ENCODE assay signal across 18 mouse cellular contexts in genomic region chr2:30607941-30608340, GRCm38 (mm10). TPM values are rescaled to one million over a fixed set of nuclear protein-coding genes. Genes with fewer than 3 reads are reported as not detected.
DNase-seq lines count a peak whose midpoint lies in the region; ATAC-seq lines count a peak whose summit lies in the region.
"Had no signal": no experiment of that assay in that cellular context is flagged by ENCODE, and none has a peak within 500 bp of the region (broad histone marks: within the 10 kb centered on the region; RNA-seq: fewer than 3 reads in every experiment).

No protein-coding gene starts in this region.

- no peaks in the 10 kb centered on the region for H3K27me3 ChIP-seq in intestine, embryonic 15.5 days (replicated peaks)
- no peaks in the 10 kb centered on the region for H3K27me3 ChIP-seq in intestine, embryonic 16.5 days (replicated peaks; ENCODE audit: control insufficient read depth, insufficient read depth, low read length)
- no peaks in the 10 kb centered on the region for H3K27me3 ChIP-seq in embryonic facial prominence, embryonic 11.5 days (ENCODE audit: control insufficient read depth, insufficient read depth, low read length)
- no peaks in the 10 kb centered on the region for H3K27me3 ChIP-seq in forebrain, embryonic 13.5 days
- no peaks in the 10 kb centered on the region for H3K27me3 ChIP-seq in limb, embryonic 15.5 days
- H3K27me3 ChIP-seq: neural tube, embryonic 12.5 days had no signal

- 62% methylated on average over 8 of the region's 8 CpGs for WGBS in intestine, embryonic 15.5 days
- 60% methylated on average over 8 of the region's 8 CpGs for WGBS in intestine, embryonic 16.5 days
- WGBS in embryonic facial prominence, embryonic 11.5 days, result 61% methylated on average over 8 of the region's 8 CpGs
- 71% methylated on average over 8 of the region's 8 CpGs for WGBS in forebrain, embryonic 13.5 days
- WGBS in limb, embryonic 15.5 days, result 69% methylated on average over 8 of the region's 8 CpGs

- H3K36me3 ChIP-seq in intestine, embryonic 15.5 days, result no peaks in the 10 kb centered on the region
- no peaks in the 10 kb centered on the region for H3K36me3 ChIP-seq in intestine, embryonic 16.5 days (ENCODE audit: control insufficient read depth, insufficient read depth, low read length)
- no peaks in the 10 kb centered on the region for H3K36me3 ChIP-seq in embryonic facial prominence, embryonic 11.5 days (replicated peaks; ENCODE audit: control insufficient read depth, insufficient read depth, low read depth, low read length)
- no peaks in the 10 kb centered on the region for H3K36me3 ChIP-seq in forebrain, embryonic 13.5 days (ENCODE audit: poor library complexity, severe bottlenecking)
- no peaks in the 10 kb centered on the region for H3K36me3 ChIP-seq in limb, embryonic 15.5 days
- H3K36me3 ChIP-seq: liver, embryonic 15.5 days; neural tube, embryonic 12.5 days had no signal

- no peak for ATAC-seq in intestine, embryonic 15.5 days
- ATAC-seq in intestine, embryonic 16.5 days, result no peak
- no peak for ATAC-seq in embryonic facial prominence, embryonic 11.5 days (replicated peaks; ENCODE audit: insufficient number of reproducible peaks, low FRiP score, low TSS enrichment, low read depth)
- no peak for ATAC-seq in forebrain, embryonic 13.5 days
- no peak for ATAC-seq in limb, embryonic 15.5 days (ENCODE audit: insufficient number of reproducible peaks, low FRiP score, low TSS enrichment, low read depth)

- no peak overlapping the region for H3K27ac ChIP-seq in intestine, embryonic 15.5 days
- no peak overlapping the region for H3K27ac ChIP-seq in intestine, embryonic 16.5 days (ENCODE audit: low read length)
- H3K27ac ChIP-seq in embryonic facial prominence, embryonic 11.5 days (replicated peaks; ENCODE audit: low read depth, low read length), result 0 out of 2 replicates have a peak overlapping the region, but pooled peaks have one; percentile 5
- peak overlapping the region; percentile 86 for H3K27ac ChIP-seq in forebrain, embryonic 13.5 days
- peak overlapping the region; percentile 92 for H3K27ac ChIP-seq in limb, embryonic 15.5 days
- H3K27ac ChIP-seq: liver, embryonic 15.5 days had no signal

- DNase-seq in embryonic facial prominence, embryonic 11.5 days (ENCODE audit: low spot score), result no peak
- DNase-seq in gastrocnemius, postnatal 36 days, result no peak
- no peak for DNase-seq in layer of hippocampus, postnatal 10 days (ENCODE audit: low spot score in 2 of 2)
- DNase-seq in urinary bladder, postnatal 4 days (ENCODE audit: low spot score in 2 of 2), result no peak
- DNase-seq: cerebellum, adult 11 months; gastrocnemius, postnatal 14 days; heart, postnatal 14 days; kidney, adult 2 months; lung, postnatal 36 days; thymus, adult 2 months had no signal

- no peaks in the 10 kb centered on the region for H3K9me3 ChIP-seq in intestine, embryonic 15.5 days
- H3K9me3 ChIP-seq in intestine, embryonic 16.5 days (ENCODE audit: control insufficient read depth, low read length), result no peaks in the 10 kb centered on the region
- no peaks in the 10 kb centered on the region for H3K9me3 ChIP-seq in embryonic facial prominence, embryonic 11.5 days (replicated peaks; ENCODE audit: control insufficient read depth, low read length)
- H3K9me3 ChIP-seq in forebrain, embryonic 13.5 days (replicated peaks), result no peaks in the 10 kb centered on the region
- H3K9me3 ChIP-seq in limb, embryonic 15.5 days, result no peaks in the 10 kb centered on the region
- H3K9me3 ChIP-seq: liver, embryonic 15.5 days; neural tube, embryonic 12.5 days had no signal

- peak overlapping the region; percentile 11; the same call in 1 of the 2 replicates for H3K9ac ChIP-seq in intestine, embryonic 15.5 days
- no peak overlapping the region for H3K9ac ChIP-seq in intestine, embryonic 16.5 days (ENCODE audit: low read depth, low read length)
- no peak overlapping the region for H3K9ac ChIP-seq in embryonic facial prominence, embryonic 11.5 days (replicated peaks; ENCODE audit: low read length)
- H3K9ac ChIP-seq in forebrain, embryonic 13.5 days, result no peak overlapping the region
- no peak overlapping the region for H3K9ac ChIP-seq in limb, embryonic 15.5 days
- H3K9ac ChIP-seq: liver, embryonic 15.5 days; neural tube, embryonic 12.5 days had no signal

- peaks cover 41% of the 10 kb centered on the region for H3K4me1 ChIP-seq in intestine, embryonic 15.5 days (replicated peaks)
- H3K4me1 ChIP-seq in intestine, embryonic 16.5 days (ENCODE audit: control insufficient read depth, insufficient read depth, low read length), result peaks cover 32% of the 10 kb centered on the region
- peaks cover 13% of the 10 kb centered on the region for H3K4me1 ChIP-seq in embryonic facial prominence, embryonic 11.5 days (ENCODE audit: control insufficient read depth, insufficient read depth, low read length)
- H3K4me1 ChIP-seq in forebrain, embryonic 13.5 days, result peaks cover 66% of the 10 kb centered on the region
- H3K4me1 ChIP-seq in limb, embryonic 15.5 days, result peaks cover 50% of the 10 kb centered on the region

- intact Hi-C loops in gastrocnemius, postnatal 36 days (cut with DNase I), result no loop called here

- H3K4me3 ChIP-seq in intestine, embryonic 15.5 days (replicated peaks), result no peak overlapping the region
- no peak overlapping the region for H3K4me3 ChIP-seq in intestine, embryonic 16.5 days (ENCODE audit: low read length)
- no peak overlapping the region for H3K4me3 ChIP-seq in embryonic facial prominence, embryonic 11.5 days (ENCODE audit: low read depth, low read length)
- H3K4me3 ChIP-seq in forebrain, embryonic 13.5 days, result no peak overlapping the region
- no peak overlapping the region for H3K4me3 ChIP-seq in limb, embryonic 15.5 days
- H3K4me3 ChIP-seq: layer of hippocampus, adult 2 months; liver, embryonic 15.5 days; neural tube, embryonic 12.5 days had no signal

- H3K4me2 ChIP-seq in intestine, embryonic 15.5 days (replicated peaks), result no peak overlapping the region
- H3K4me2 ChIP-seq in intestine, embryonic 16.5 days (ENCODE audit: low read depth, low read length), result no peak overlapping the region
- H3K4me2 ChIP-seq in embryonic facial prominence, embryonic 11.5 days (ENCODE audit: low read depth, low read length), result no peak overlapping the region
- no peak overlapping the region for H3K4me2 ChIP-seq in forebrain, embryonic 13.5 days
- no peak overlapping the region for H3K4me2 ChIP-seq in limb, embryonic 15.5 days
- H3K4me2 ChIP-seq: liver, embryonic 15.5 days had no signal

RNA-seq across cellular contexts. Expression of gene Cstad, which starts 13.1 kb away (rescaled TPM):
- polyA plus RNA-seq in intestine, embryonic 15.5 days (2015; fragmentation: Nextera tagmentation; extraction: Ambion mirVana), result 0.63 and 0.72 TPM in 2 replicates
- polyA plus RNA-seq in intestine, embryonic 16.5 days (2015; fragmentation: Nextera tagmentation; extraction: Ambion mirVana), result 0.58 and 0.99 TPM in 2 replicates
- 1.9 TPM in 1 of 2 replicates, not detected in the other for polyA plus RNA-seq in embryonic facial prominence, embryonic 11.5 days (2014; fragmentation: Nextera tagmentation; extraction: Ambion mirVana)
- 0.49 and 1.1 TPM in 2 replicates for polyA plus RNA-seq in forebrain, embryonic 13.5 days (2015; fragmentation: Nextera tagmentation; extraction: Ambion mirVana)
- polyA plus RNA-seq in limb, embryonic 15.5 days (2015; fragmentation: Nextera tagmentation; extraction: Ambion mirVana), result 2.0 and 2.2 TPM in 2 replicates
- 1 to 10 TPM; 2.5 to 3.4 TPM for total RNA-seq in gastrocnemius, postnatal 36 days (2021)
- 1 to 10 TPM; 4.0 to 6.5 TPM for total RNA-seq in layer of hippocampus, postnatal 10 days (2021)
- total RNA-seq: MEL had no signal
- polyA plus RNA-seq: liver, embryonic 15.5 days had no signal

Comparison
In these comparisons a context has a peak if more than half of its experiments do, and no peak if none do; other contexts are left out.
1. H3K27ac ChIP-seq: peak in embryonic facial prominence, embryonic 11.5 days (single experiment), forebrain, embryonic 13.5 days (single experiment) and limb, embryonic 15.5 days (single experiment); none in intestine, embryonic 15.5 days (single experiment) and intestine, embryonic 16.5 days (single experiment).